Mouse (Mus musculus): Measurements from ENCODE around the gene Tent5c. TPM values are rescaled to one million over a fixed set of nuclear protein-coding genes. Genes with fewer than 3 reads are reported as not detected.

Tent5c gene
- total RNA-seq (2023) = 10 to 100 TPM; 70.8 to 74.3 TPM

DNA sequence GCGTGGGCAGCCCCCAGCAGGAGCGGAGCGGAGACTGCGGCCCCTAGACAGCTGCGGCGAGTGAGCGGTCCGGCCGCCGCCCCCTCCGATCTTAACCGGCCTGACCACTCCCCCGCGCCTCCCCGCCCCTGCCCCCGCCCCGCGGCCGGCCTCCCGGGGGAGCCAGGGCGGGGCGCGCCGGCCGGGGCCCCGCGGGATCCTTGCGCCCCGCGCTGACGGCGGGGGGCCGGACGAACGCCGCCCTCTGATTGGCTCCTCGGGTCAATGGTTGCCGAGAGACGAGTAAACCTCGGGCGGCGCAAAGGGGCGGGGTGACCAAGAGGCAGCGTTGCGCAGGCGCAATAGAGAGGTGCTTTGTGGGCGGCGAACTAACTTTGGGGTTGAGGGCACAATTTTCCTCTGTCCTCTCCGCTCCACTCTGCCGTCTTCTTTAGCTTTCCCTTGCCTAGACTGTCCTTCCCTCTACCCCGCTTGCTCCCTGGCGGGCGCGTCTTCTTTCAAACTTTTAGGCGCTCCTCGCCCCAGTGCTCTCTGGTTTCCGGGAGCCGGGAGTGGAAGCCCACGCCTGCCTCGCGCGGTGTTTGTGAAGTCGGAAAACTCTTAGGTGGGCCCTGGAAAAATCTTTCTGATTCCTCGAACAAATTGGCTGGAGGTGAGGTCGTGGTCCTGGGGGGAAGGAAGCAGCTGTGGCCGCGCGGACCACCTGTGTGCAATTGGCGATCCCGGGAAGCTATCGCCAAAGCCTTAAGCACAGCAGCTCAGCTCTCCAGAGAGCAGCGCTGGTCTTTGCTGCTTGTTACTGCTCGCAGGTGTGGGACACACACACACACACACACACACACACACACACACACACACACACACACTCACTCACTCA lies at the start of gene Tent5c:
Tent5c (minus strand) TSS at position 192 of the 877 bp plus-strand sequence.

Other genes starting within 250 kb of the Tent5c start
- 100 to 1,000 TPM; 104 to 125 TPM for gene Man1a2, start 196.2 kb upstream of the Tent5c start, total RNA-seq (2023)

Measured in T-cell, adult 66 days (primary cell).